Mouse (Mus musculus): ENCODE measurements around the gene Fxyd3.
A peak's percentile ranks its signal among the peaks of the same experiment; 100 is the strongest.

DNA sequence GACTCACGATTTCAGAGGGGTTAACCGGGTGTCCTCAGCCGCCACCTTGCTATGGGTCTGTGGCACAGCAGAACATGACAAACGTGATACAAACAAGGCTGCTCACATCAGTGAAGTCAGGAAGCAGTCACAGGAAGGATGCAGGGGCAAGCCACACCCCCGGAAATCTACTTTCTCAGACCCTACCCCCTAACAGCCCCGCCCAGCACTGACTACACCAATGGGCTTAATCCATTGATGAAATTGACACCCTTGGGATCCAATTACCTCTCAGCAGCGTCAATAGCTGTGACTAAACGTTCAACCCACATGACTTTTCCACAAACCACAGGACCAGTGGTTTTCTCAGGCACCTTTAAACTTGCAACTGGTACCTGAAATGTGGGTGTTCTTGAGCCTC lies 47.9 kb downstream of the Fxyd3 start:
- TF ChIP-seq ZC3H11A (IDR thresholded peaks at IDR 0.05; ENCODE audit: borderline replicate concordance, low read depth, low read length) (no peak), CHD2 (IDR thresholded peaks at IDR 0.05; ENCODE audit: low read depth, low read length) (peak; percentile 88), ZNF384 (IDR thresholded peaks at IDR 0.05; ENCODE audit: low read depth, low read length) (no peak), HCFC1 (IDR thresholded peaks at IDR 0.05; ENCODE audit: borderline replicate concordance, insufficient read depth, low read length) (no peak)
